ENCODE assay signal across 27 mouse cellular contexts in genomic region chr3:136439907-136440645, GRCm38 (mm10).
DNase-seq lines count a peak whose midpoint lies in the region; ATAC-seq and TF ChIP-seq lines count a peak whose summit lies in the region.
"Had no signal": no experiment of that assay in that cellular context is flagged by ENCODE, and none has a peak within 500 bp of the region (broad histone marks: within the 10 kb centered on the region; RNA-seq: fewer than 3 reads in every experiment).

No protein-coding gene starts in this region.

- no peak for TF ChIP-seq CTCF in liver, adult 2 months (IDR thresholded peaks at IDR 0.05; ENCODE audit: low read depth, low read length)

- H3K27me3 ChIP-seq in liver, adult 2 months (ENCODE audit: control insufficient read depth, insufficient read depth, low read length), result no peaks in the 10 kb centered on the region
- H3K27me3 ChIP-seq in liver, embryonic 11.5 days (replicated peaks; ENCODE audit: control insufficient read depth, insufficient read depth, low read length), result no peaks in the 10 kb centered on the region
- H3K27me3 ChIP-seq: forebrain, embryonic 13.5 days; heart, embryonic 15.5 days; hindbrain, embryonic 13.5 days; lung, embryonic 15.5 days had no signal

- H3K79me2 ChIP-seq in liver, adult 2 months (ENCODE audit: control insufficient read depth, insufficient read depth, low read length), result no peaks in the 10 kb centered on the region

- peaks cover 5% of the 10 kb centered on the region; the same call in 1 of the 2 replicates for H3K4me1 ChIP-seq in liver, adult 2 months (ENCODE audit: control insufficient read depth, insufficient read depth, low read length)
- H3K4me1 ChIP-seq in liver, embryonic 11.5 days (replicated peaks; ENCODE audit: control insufficient read depth, insufficient read depth, low read length), result no peaks in the 10 kb centered on the region
- H3K4me1 ChIP-seq: forebrain, embryonic 13.5 days; heart, embryonic 15.5 days; hindbrain, embryonic 13.5 days; limb, embryonic 12.5 days; lung, embryonic 15.5 days had no signal

- DNase-seq in liver, adult 2 months (ENCODE audit: extremely low read depth, low read depth, low spot score), result peak; percentile 82
- DNase-seq in liver, embryonic 11.5 days (ENCODE audit: low spot score), result no peak
- peak; percentile 77 for DNase-seq in Muller cell, postnatal 12 days (ENCODE audit: inconsistent ontology term)
- DNase-seq in embryo, embryonic 9.5 days (ENCODE audit: extremely low spot score), result peak; percentile 9
- DNase-seq in lung, postnatal 36 days, result no peak
- DNase-seq in spleen, postnatal 10 days (ENCODE audit: low spot score in 2 of 2), result no peak
- DNase-seq in left cerebral cortex, adult 8-10 months (ENCODE audit: low spot score in 2 of 2), result no peak
- DNase-seq: adrenal gland, adult 8-10 months; cerebellum, adult 11-12 months; cerebellum, postnatal 14 days; gastrocnemius, postnatal 36 days; heart, postnatal 36 days; kidney, postnatal 10 days; layer of hippocampus, postnatal 36 days had no signal

- H3K27ac ChIP-seq in liver, adult 2 months (replicated peaks; ENCODE audit: insufficient read depth, low read depth, low read length), result no peak overlapping the region
- no peak overlapping the region for H3K27ac ChIP-seq in liver, embryonic 11.5 days (ENCODE audit: low read depth, low read length)
- H3K27ac ChIP-seq: embryonic facial prominence, embryonic 10.5 days; forebrain, embryonic 13.5 days; heart, embryonic 15.5 days; hindbrain, embryonic 13.5 days; limb, embryonic 12.5 days; liver, embryonic 14.5 days; lung, embryonic 15.5 days; macrophage; stomach, postnatal 0 days had no signal

- no peaks in the 10 kb centered on the region for H3K9me3 ChIP-seq in liver, embryonic 11.5 days (ENCODE audit: control insufficient read depth, low read length)
- H3K9me3 ChIP-seq: embryonic facial prominence, embryonic 10.5 days; forebrain, embryonic 13.5 days; heart, embryonic 15.5 days; hindbrain, embryonic 13.5 days; limb, embryonic 12.5 days; lung, embryonic 15.5 days had no signal

- no peaks in the 10 kb centered on the region for H3K36me3 ChIP-seq in liver, adult 2 months (ENCODE audit: control insufficient read depth, insufficient read depth, low read length)
- H3K36me3 ChIP-seq in liver, embryonic 11.5 days (ENCODE audit: control insufficient read depth, insufficient read depth, low read length), result no peaks in the 10 kb centered on the region
- H3K36me3 ChIP-seq: embryonic facial prominence, embryonic 10.5 days; heart, embryonic 15.5 days; hindbrain, embryonic 13.5 days; limb, embryonic 12.5 days; lung, embryonic 15.5 days had no signal

- WGBS in liver, adult 2 months, result 59% methylated on average over 7 of the region's 7 CpGs
- WGBS in liver, embryonic 11.5 days, result 81% methylated on average over 7 of the region's 7 CpGs

- ATAC-seq in liver, embryonic 11.5 days (replicated peaks; ENCODE audit: low FRiP score), result no peak
- 0 out of 2 replicates have a peak, but pooled peaks have one; percentile 31 for ATAC-seq in monocyte, adult 5-6 weeks (replicated peaks; ENCODE audit: insufficient number of reproducible peaks, low FRiP score, low TSS enrichment, poor library complexity, severe bottlenecking)
- ATAC-seq: activated CD4-positive, CD25-positive, alpha-beta regulatory T cell, adult 4 months; forebrain, embryonic 13.5 days; inflammation-experienced regulatory T-cells, adult 6 months had no signal

- no peak overlapping the region for H3K4me2 ChIP-seq in liver, embryonic 11.5 days
- H3K4me2 ChIP-seq: forebrain, embryonic 13.5 days; heart, embryonic 15.5 days; hindbrain, embryonic 13.5 days; limb, embryonic 12.5 days; lung, embryonic 15.5 days; midbrain, embryonic 11.5 days had no signal

- TF ChIP-seq POLR2A in liver, adult 2 months (IDR thresholded peaks at IDR 0.05; ENCODE audit: extremely low read depth, insufficient read depth, low read length), result no peak

- no peak overlapping the region for H3K9ac ChIP-seq in liver, adult 2 months (ENCODE audit: low read depth, low read length)
- H3K9ac ChIP-seq in liver, embryonic 11.5 days (ENCODE audit: low read depth, low read length), result no peak overlapping the region
- H3K9ac ChIP-seq: forebrain, embryonic 13.5 days; heart, embryonic 15.5 days; hindbrain, embryonic 13.5 days; limb, embryonic 12.5 days; liver, embryonic 14.5 days; lung, embryonic 15.5 days had no signal

- no peak overlapping the region for H3K4me3 ChIP-seq in liver, adult 2 months (ENCODE audit: insufficient read depth, low read depth, low read length)
- H3K4me3 ChIP-seq in liver, embryonic 11.5 days (ENCODE audit: low read depth, low read length), result no peak overlapping the region
- H3K4me3 ChIP-seq: embryonic facial prominence, embryonic 10.5 days; forebrain, embryonic 13.5 days; heart, embryonic 15.5 days; hindbrain, embryonic 13.5 days; limb, embryonic 12.5 days; lung, embryonic 15.5 days had no signal

Comparison
In these comparisons a context has a peak if more than half of its experiments do, and no peak if none do; other contexts are left out.
1. DNase-seq: peak in liver, adult 2 months (single experiment), Muller cell, postnatal 12 days (single experiment) and embryo, embryonic 9.5 days (single experiment); none in liver, embryonic 11.5 days (single experiment), lung, postnatal 36 days (single experiment), spleen, postnatal 10 days (0 of 2) and left cerebral cortex, adult 8-10 months (0 of 2).